Mouse (Mus musculus): ENCODE measurements at regions not wholly inside any gene's neighbourhood (a gene's known extent, or its start where the extent isn't known, plus 50 kb on each side); places are given as distances from the start of the nearest gene placed in this dataset.

DNA sequence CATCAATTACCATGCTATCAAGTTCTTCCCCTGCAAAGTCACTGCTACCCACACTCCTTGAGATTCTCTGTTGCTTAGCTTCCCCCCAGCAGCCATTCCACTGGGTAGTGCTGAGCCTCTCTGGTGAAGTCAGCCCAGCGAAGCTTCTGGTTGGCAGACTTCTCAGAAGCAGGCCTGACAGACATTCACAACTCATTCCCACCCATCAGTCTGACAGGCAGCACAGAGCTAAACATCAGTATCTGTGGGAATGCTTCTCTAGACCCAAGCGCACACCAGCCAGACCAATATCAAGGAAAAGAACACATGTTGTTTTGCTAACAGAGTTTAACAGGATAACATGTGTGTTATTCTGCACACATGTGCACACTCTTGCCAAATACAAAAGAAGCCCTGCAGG, 101.1 kb upstream of the Ccdc122 start:
- intact Hi-C loops (cut with DNase I), result no loop called here
- TF ChIP-seq CTCF (IDR thresholded peaks at IDR 0.05), result no peak
- H3K4me3 ChIP-seq, result no peak overlapping the region
- no peak for DNase-seq
- H3K27ac ChIP-seq, result no peak overlapping the region

DNA sequence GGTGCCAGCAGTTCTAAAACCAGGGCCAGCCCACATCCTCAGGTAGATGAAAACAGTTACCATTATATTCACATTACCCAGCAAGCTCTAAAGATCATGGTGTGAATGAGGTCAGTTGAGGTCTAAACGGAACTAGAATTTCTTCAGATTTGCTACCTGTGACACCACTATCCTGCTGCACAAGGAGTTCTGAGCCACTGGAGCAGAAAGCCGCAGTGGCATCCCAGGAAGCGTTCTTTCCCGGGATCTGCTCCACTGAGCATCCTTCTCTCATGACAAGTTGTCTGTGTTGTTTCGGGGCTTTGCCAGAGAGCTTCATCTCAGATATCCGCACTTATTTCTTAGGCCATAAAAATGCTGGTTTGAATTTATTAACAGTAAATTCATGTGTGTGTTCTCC, 103.7 kb upstream of the Ccdc122 start:
- no peak overlapping the region for H3K27ac ChIP-seq
- no peak for TF ChIP-seq CTCF (IDR thresholded peaks at IDR 0.05)

GRCm38 (mm10) chr14:76931398-76931797, 105.2 kb upstream of the Ccdc122 start:
- no peak for TF ChIP-seq CTCF (IDR thresholded peaks at IDR 0.05)
- no peak overlapping the region for H3K4me3 ChIP-seq
- intact Hi-C loops (cut with DNase I), result no loop called here
- H3K27ac ChIP-seq, result no peak overlapping the region
- no peak for DNase-seq

More for the DNA sequence above, 103.7 kb upstream of the Ccdc122 start:
- no peak for DNase-seq
- H3K4me3 ChIP-seq, result no peak overlapping the region
- intact Hi-C loops (cut with DNase I), result no loop called here

- DNase-seq, result no peak
- Histone ChIP-seq H3K27ac (no peak overlapping the region), H3K4me3 (no peak overlapping the region)
- intact Hi-C loops (cut with DNase I), result no loop called here
- TF ChIP-seq CTCF (IDR thresholded peaks at IDR 0.05), result no peak
Observed at GRCm38 (mm10) chr14:76929562-76929961, 107.0 kb upstream of the Ccdc122 start.

DNA sequence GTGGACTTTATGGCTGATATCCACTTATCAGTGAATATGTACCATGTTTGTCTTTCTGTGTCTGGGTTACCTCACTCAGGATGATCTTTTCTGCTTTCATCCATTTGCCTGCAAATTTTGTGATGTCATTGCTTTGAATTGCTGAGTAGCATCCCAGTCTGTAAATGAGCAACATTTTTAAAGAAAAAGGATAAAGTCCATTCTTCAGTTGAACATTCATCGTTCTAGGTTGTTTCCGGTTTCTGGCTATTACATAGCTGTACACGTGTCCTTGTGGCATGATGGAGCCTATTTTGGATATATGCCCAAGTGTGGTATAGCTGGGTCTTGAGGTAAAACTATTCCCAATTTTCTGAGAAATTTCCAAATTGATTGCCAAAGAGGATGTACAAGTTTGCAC, 107.9 kb upstream of the Ccdc122 start:
- intact Hi-C loops (cut with DNase I), result no loop called here

GRCm38 (mm10) chr14:76927245-76927806, 109.2 kb upstream of the Ccdc122 start:
- H3K27ac ChIP-seq, result no peak overlapping the region
- H3K4me3 ChIP-seq, result no peak overlapping the region
- no peak for DNase-seq
- TF ChIP-seq CTCF (IDR thresholded peaks at IDR 0.05), result no peak
- intact Hi-C loops (cut with DNase I), result no loop called here

More for the DNA sequence above, 107.9 kb upstream of the Ccdc122 start:
- no peak overlapping the region for H3K27ac ChIP-seq
- no peak for DNase-seq
- no peak for TF ChIP-seq CTCF (IDR thresholded peaks at IDR 0.05)
- no peak overlapping the region for H3K4me3 ChIP-seq

GRCm38 (mm10) chr14:76926416-76926815, 110.2 kb upstream of the Ccdc122 start:
- no peak for DNase-seq
- Histone ChIP-seq H3K4me3 (no peak overlapping the region), H3K27ac (no peak overlapping the region)
- TF ChIP-seq CTCF (IDR thresholded peaks at IDR 0.05), result no peak
- intact Hi-C loops (cut with DNase I), result no loop called here

- intact Hi-C loops (cut with DNase I), result no loop called here
- TF ChIP-seq CTCF (IDR thresholded peaks at IDR 0.05), result no peak
Observed at GRCm38 (mm10) chr14:76922399-76922939, 114.1 kb upstream of the Ccdc122 start.

GRCm38 (mm10) chr14:76918091-76918490, 118.5 kb upstream of the Ccdc122 start:
- intact Hi-C loops (cut with DNase I), result no loop called here
- no peak overlapping the region for H3K4me3 ChIP-seq
- no peak overlapping the region for H3K27ac ChIP-seq
- DNase-seq, result no peak
- no peak for TF ChIP-seq CTCF (IDR thresholded peaks at IDR 0.05)

More at GRCm38 (mm10) chr14:76922399-76922939, 114.1 kb upstream of the Ccdc122 start:
- DNase-seq, result no peak
- no peak overlapping the region for H3K4me3 ChIP-seq
- H3K27ac ChIP-seq, result no peak overlapping the region

- no peak for DNase-seq
- TF ChIP-seq CTCF (IDR thresholded peaks at IDR 0.05), result no peak
- intact Hi-C loops (cut with DNase I), result no loop called here
- no peak overlapping the region for H3K27ac ChIP-seq
- no peak overlapping the region for H3K4me3 ChIP-seq
Observed at GRCm38 (mm10) chr14:76917139-76917929, 119.2 kb upstream of the Ccdc122 start.

DNA sequence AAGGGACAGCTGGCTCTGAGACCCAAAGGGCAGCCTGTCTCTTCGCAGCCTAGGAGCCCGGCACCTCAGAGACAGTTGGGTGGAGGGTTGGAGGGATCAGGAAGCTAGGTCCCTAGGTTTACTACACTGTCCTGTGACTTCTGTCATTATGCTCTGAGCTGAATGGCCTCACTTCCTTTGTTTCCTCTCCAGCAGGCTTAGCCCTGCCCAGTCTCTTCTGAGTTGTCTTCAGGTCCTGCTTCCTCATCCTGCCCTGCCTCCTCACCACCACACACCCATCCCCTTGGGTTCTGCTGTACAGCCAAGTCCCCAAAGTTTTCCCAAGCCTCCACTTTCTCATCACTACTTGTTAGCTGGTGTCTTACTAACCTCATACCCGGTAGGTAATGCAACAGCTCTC, 122.7 kb upstream of the Ccdc122 start:
- Histone ChIP-seq H3K27ac (no peak overlapping the region), H3K4me3 (no peak overlapping the region)
- intact Hi-C loops (cut with DNase I), result no loop called here
- no peak for TF ChIP-seq CTCF (IDR thresholded peaks at IDR 0.05)
- DNase-seq, result no peak

- no peak for TF ChIP-seq CTCF (IDR thresholded peaks at IDR 0.05)
- DNase-seq, result no peak
- H3K27ac ChIP-seq, result 0 out of 2 replicates have a peak overlapping the region, but pooled peaks have one; percentile 17
Observed at GRCm38 (mm10) chr14:76912301-76913001, 124.1 kb upstream of the Ccdc122 start.

DNA sequence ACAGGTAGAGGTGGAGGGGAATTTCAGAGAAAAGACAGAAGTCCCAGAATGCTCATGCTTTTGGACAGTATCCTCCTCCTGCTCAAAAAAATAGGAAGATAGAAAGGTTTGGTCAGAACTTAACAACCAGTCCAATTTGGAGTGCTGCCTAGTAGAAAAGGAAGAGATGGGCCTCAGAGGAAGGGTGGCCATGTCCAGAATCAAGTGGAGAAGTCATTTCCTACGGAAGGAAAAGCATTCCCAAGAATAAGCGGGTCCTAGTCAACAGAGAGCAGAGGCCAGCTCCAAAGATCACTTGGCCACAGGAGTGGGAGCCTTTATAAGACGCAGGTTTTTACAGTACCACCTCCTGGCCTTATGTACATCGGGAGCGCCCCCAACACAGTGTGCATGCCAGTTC, 125.3 kb upstream of the Ccdc122 start:
- H3K27ac ChIP-seq, result no peak overlapping the region
- intact Hi-C loops (cut with DNase I), result no loop called here
- DNase-seq, result no peak
- no peak for TF ChIP-seq CTCF (IDR thresholded peaks at IDR 0.05)
- no peak overlapping the region for H3K4me3 ChIP-seq

More at GRCm38 (mm10) chr14:76912301-76913001, 124.1 kb upstream of the Ccdc122 start:
- intact Hi-C loops (cut with DNase I), result no loop called here
- no peak overlapping the region for H3K4me3 ChIP-seq
